In genomic region chr8:115824478-115824785, GRCm38 (mm10) we compare ENCODE assay signal across 23 mouse cellular contexts.
DNase-seq lines count a peak whose midpoint lies in the region; ATAC-seq and TF ChIP-seq lines count a peak whose summit lies in the region.
"Had no signal": no experiment of that assay in that cellular context is flagged by ENCODE, and none has a peak within 500 bp of the region (broad histone marks: within the 10 kb centered on the region; RNA-seq: fewer than 3 reads in every experiment).

No protein-coding gene starts in this region.

- no peaks in the 10 kb centered on the region for H3K9me3 ChIP-seq in intestine, embryonic 16.5 days (ENCODE audit: control insufficient read depth, low read length)
- H3K9me3 ChIP-seq in intestine, postnatal 0 days (ENCODE audit: control insufficient read depth), result no peaks in the 10 kb centered on the region
- no peaks in the 10 kb centered on the region for H3K9me3 ChIP-seq in limb, embryonic 13.5 days
- H3K9me3 ChIP-seq in limb, embryonic 10.5 days (replicated peaks), result no peaks in the 10 kb centered on the region
- H3K9me3 ChIP-seq: forebrain, embryonic 10.5 days; forebrain, embryonic 13.5 days; hindbrain, embryonic 12.5 days; hindbrain, embryonic 15.5 days had no signal

- no peaks in the 10 kb centered on the region for H3K36me3 ChIP-seq in intestine, embryonic 16.5 days (ENCODE audit: control insufficient read depth, insufficient read depth, low read length)
- H3K36me3 ChIP-seq in intestine, postnatal 0 days (ENCODE audit: control insufficient read depth, insufficient read depth), result no peaks in the 10 kb centered on the region
- H3K36me3 ChIP-seq in kidney, adult 2 months (ENCODE audit: control insufficient read depth, insufficient read depth, low read length), result no peaks in the 10 kb centered on the region
- H3K36me3 ChIP-seq in limb, embryonic 13.5 days, result no peaks in the 10 kb centered on the region
- no peaks in the 10 kb centered on the region for H3K36me3 ChIP-seq in limb, embryonic 10.5 days
- H3K36me3 ChIP-seq: forebrain, embryonic 10.5 days; G1E; hindbrain, embryonic 12.5 days; hindbrain, embryonic 15.5 days had no signal

- 91% methylated on average over 6 of the region's 6 CpGs for WGBS in intestine, embryonic 16.5 days
- WGBS in intestine, postnatal 0 days, result 83% methylated on average over 6 of the region's 6 CpGs
- WGBS in kidney, adult 2 months, result 55% methylated on average over 6 of the region's 6 CpGs
- 73% methylated on average over 6 of the region's 6 CpGs for WGBS in limb, embryonic 13.5 days
- WGBS in limb, embryonic 10.5 days, result 91% methylated on average over 6 of the region's 6 CpGs

- no peak overlapping the region for H3K4me2 ChIP-seq in intestine, embryonic 16.5 days (ENCODE audit: low read depth, low read length)
- H3K4me2 ChIP-seq in intestine, postnatal 0 days (replicated peaks; ENCODE audit: low read depth), result no peak overlapping the region
- no peak overlapping the region for H3K4me2 ChIP-seq in limb, embryonic 13.5 days (replicated peaks)
- H3K4me2 ChIP-seq: forebrain, embryonic 13.5 days; heart, embryonic 11.5 days; hindbrain, embryonic 12.5 days; hindbrain, embryonic 15.5 days had no signal

- ATAC-seq in intestine, embryonic 16.5 days, result no peak
- ATAC-seq in intestine, postnatal 0 days, result no peak
- ATAC-seq in limb, embryonic 13.5 days (ENCODE audit: low FRiP score, low read depth), result 0 out of 2 replicates have a peak, but pooled peaks have one; percentile 15
- ATAC-seq: forebrain, embryonic 13.5 days; forebrain, embryonic 16.5 days; Patski had no signal

- DNase-seq in kidney, adult 2 months, result peak; percentile 91
- no peak for DNase-seq in kidney, postnatal 4 days
- no peak for DNase-seq in limb, embryonic 10.5 days (ENCODE audit: low spot score)
- DNase-seq in kidney, postnatal 25 days, result peak; percentile 61 to 68
- no peak for DNase-seq in lung, postnatal 4 days
- DNase-seq: adrenal gland, postnatal 10 days; adrenal gland, postnatal 36 days; B cell, adult 2 months; cerebellum, adult 18-20 months; cerebellum, adult 9-10 months; cerebellum, postnatal 14 days; gastrocnemius, postnatal 14 days had no signal

- no peaks in the 10 kb centered on the region for H3K27me3 ChIP-seq in intestine, embryonic 16.5 days (replicated peaks; ENCODE audit: control insufficient read depth, insufficient read depth, low read length)
- no peaks in the 10 kb centered on the region for H3K27me3 ChIP-seq in intestine, postnatal 0 days (replicated peaks; ENCODE audit: control insufficient read depth, insufficient read depth, low read length)
- no peaks in the 10 kb centered on the region for H3K27me3 ChIP-seq in kidney, adult 2 months (replicated peaks; ENCODE audit: control insufficient read depth, insufficient read depth, low read length)
- H3K27me3 ChIP-seq in limb, embryonic 13.5 days, result no peaks in the 10 kb centered on the region
- no peaks in the 10 kb centered on the region for H3K27me3 ChIP-seq in limb, embryonic 10.5 days (ENCODE audit: low read depth, poor library complexity, severe bottlenecking)
- H3K27me3 ChIP-seq: forebrain, embryonic 13.5 days; hindbrain, embryonic 12.5 days; hindbrain, embryonic 15.5 days; Patski had no signal

- TF ChIP-seq POLR2A in kidney, adult 2 months (IDR thresholded peaks at IDR 0.05; ENCODE audit: low read depth, low read length), result no peak

- H3K4me3 ChIP-seq in intestine, embryonic 16.5 days (ENCODE audit: low read length), result no peak overlapping the region
- no peak overlapping the region for H3K4me3 ChIP-seq in intestine, postnatal 0 days (ENCODE audit: low read depth, low read length)
- H3K4me3 ChIP-seq in kidney, adult 2 months (ENCODE audit: insufficient read depth, low read depth, low read length), result no peak overlapping the region
- H3K4me3 ChIP-seq in limb, embryonic 13.5 days, result no peak overlapping the region
- H3K4me3 ChIP-seq in limb, embryonic 10.5 days, result no peak overlapping the region
- H3K4me3 ChIP-seq: forebrain, embryonic 10.5 days; forebrain, embryonic 13.5 days; hindbrain, embryonic 12.5 days; hindbrain, embryonic 15.5 days had no signal

- 0 out of 2 replicates have a peak overlapping the region, but pooled peaks have one; percentile 11 for H3K27ac ChIP-seq in intestine, embryonic 16.5 days (ENCODE audit: low read length)
- no peak overlapping the region for H3K27ac ChIP-seq in intestine, postnatal 0 days (ENCODE audit: low read depth, low read length)
- H3K27ac ChIP-seq in kidney, adult 2 months (ENCODE audit: insufficient read depth, low read depth, low read length), result peak overlapping the region; percentile 99
- no peak overlapping the region for H3K27ac ChIP-seq in limb, embryonic 13.5 days
- no peak overlapping the region for H3K27ac ChIP-seq in limb, embryonic 10.5 days
- H3K27ac ChIP-seq: forebrain, embryonic 10.5 days; forebrain, embryonic 13.5 days; hindbrain, embryonic 12.5 days; hindbrain, embryonic 15.5 days had no signal

- TF ChIP-seq CTCF in intestine, postnatal 0 days (IDR thresholded peaks at IDR 0.05; ENCODE audit: low read depth), result no peak
- TF ChIP-seq CTCF in kidney, adult 2 months (conservative IDR thresholded peaks at IDR 0.05; ENCODE audit: insufficient read depth, insufficient read length, low read depth, low read length), result no peak

- H3K4me1 ChIP-seq in intestine, embryonic 16.5 days (ENCODE audit: control insufficient read depth, insufficient read depth, low read length), result peaks cover 28% of the 10 kb centered on the region
- H3K4me1 ChIP-seq in intestine, postnatal 0 days (replicated peaks; ENCODE audit: control insufficient read depth, insufficient read depth, low read length), result peaks cover 17% of the 10 kb centered on the region
- peaks cover 27% of the 10 kb centered on the region; the same call in 1 of the 2 replicates for H3K4me1 ChIP-seq in kidney, adult 2 months (ENCODE audit: control insufficient read depth, insufficient read depth, low read length)
- peaks cover 20% of the 10 kb centered on the region; the same call in 1 of the 2 replicates for H3K4me1 ChIP-seq in limb, embryonic 13.5 days
- peaks cover 4% of the 10 kb centered on the region for H3K4me1 ChIP-seq in limb, embryonic 10.5 days
- H3K4me1 ChIP-seq: forebrain, embryonic 13.5 days; hindbrain, embryonic 12.5 days; hindbrain, embryonic 15.5 days had no signal

- H3K9ac ChIP-seq in intestine, embryonic 16.5 days (ENCODE audit: low read depth, low read length), result no peak overlapping the region
- H3K9ac ChIP-seq in intestine, postnatal 0 days (ENCODE audit: low read depth, low read length), result no peak overlapping the region
- H3K9ac ChIP-seq in limb, embryonic 13.5 days, result no peak overlapping the region
- H3K9ac ChIP-seq: forebrain, embryonic 13.5 days; hindbrain, embryonic 12.5 days; hindbrain, embryonic 15.5 days had no signal

Comparison
In these comparisons a context has a peak if more than half of its experiments do, and no peak if none do; other contexts are left out.
1. H3K27ac ChIP-seq: peak in intestine, embryonic 16.5 days (single experiment) and kidney, adult 2 months (single experiment); none in intestine, postnatal 0 days (single experiment), limb, embryonic 13.5 days (single experiment) and limb, embryonic 10.5 days (single experiment).
2. DNase-seq: peak in kidney, adult 2 months (single experiment) and kidney, postnatal 25 days (2 of 2); none in kidney, postnatal 4 days (0 of 2), limb, embryonic 10.5 days (single experiment) and lung, postnatal 4 days (0 of 2).